Mouse (Mus musculus): Measurements from ENCODE around the gene Olfr1242.

Olfr1242 gene

GRCm38 (mm10) chr2:89498235-89498634 lies at the start of gene Olfr1242:
Gene Olfr1242 (minus strand): TSS chr2:89498335.
- DNase-seq = no peak

GRCm38 (mm10) chr2:89544516-89544915 lies 46.4 kb upstream of the Olfr1242 start:
- no peak for DNase-seq

GRCm38 (mm10) chr2:89539923-89540322 lies 41.8 kb upstream of the Olfr1242 start:
- DNase-seq = no peak

- no peak for DNase-seq
Measured at GRCm38 (mm10) chr2:89531387-89531786, 33.3 kb upstream of the Olfr1242 start, which contains the start of gene Olfr1243. Gene Olfr1243 (minus strand): TSS chr2:89531487.

- DNase-seq = no peak
Measured at GRCm38 (mm10) chr2:89487026-89487425, 11.1 kb downstream of the Olfr1242 start, which contains the start of gene Olfr1241. Gene Olfr1241 (minus strand): TSS chr2:89487126.

- no peak for DNase-seq
Measured at GRCm38 (mm10) chr2:89442900-89443299, 55.2 kb downstream of the Olfr1242 start, which contains the start of gene Olfr1240. Gene Olfr1240 (minus strand): TSS chr2:89443000.
